Mouse (Mus musculus): ENCODE measurements around the gene Snai1. TPM values are rescaled to one million over a fixed set of nuclear protein-coding genes. Genes with fewer than 3 reads are reported as not detected.

Snai1 gene
- polyA plus RNA-seq, 1 experiment from 2014 or later: 6.3 TPM

Other genes starting within 250 kb of the Snai1 start
- gene B4galt5, start 189.0 kb upstream of the Snai1 start, polyA plus RNA-seq (2015; fragmentation: Nextera tagmentation; extraction: Ambion mirVana): 19.9 and 28.4 TPM in 2 replicates
- 21.2 and 22.1 TPM in 2 replicates for gene Slc9a8, start 116.5 kb upstream of the Snai1 start, polyA plus RNA-seq (2015; fragmentation: Nextera tagmentation; extraction: Ambion mirVana)
- 98.4 and 106 TPM in 2 replicates for gene Rnf114, start 45.5 kb upstream of the Snai1 start, polyA plus RNA-seq (2015; fragmentation: Nextera tagmentation; extraction: Ambion mirVana)
- 27.0 and 28.6 TPM in 2 replicates for gene Spata2, start 45.3 kb upstream of the Snai1 start, polyA plus RNA-seq (2015; fragmentation: Nextera tagmentation; extraction: Ambion mirVana)
- 351 and 371 TPM in 2 replicates for gene Ube2v1, start 93.9 kb downstream of the Snai1 start, polyA plus RNA-seq (2015; fragmentation: Nextera tagmentation; extraction: Ambion mirVana)
- 8.0 and 13.8 TPM in 2 replicates for gene Gm20431, start 123.3 kb downstream of the Snai1 start, polyA plus RNA-seq (2015; fragmentation: Nextera tagmentation; extraction: Ambion mirVana)
- 2.5 and 3.4 TPM in 2 replicates for gene Cebpb, start 150.7 kb downstream of the Snai1 start, polyA plus RNA-seq (2015; fragmentation: Nextera tagmentation; extraction: Ambion mirVana)
- 41.4 and 44.1 TPM in 2 replicates for gene Tmem189, start 151.6 kb downstream of the Snai1 start, polyA plus RNA-seq (2015; fragmentation: Nextera tagmentation; extraction: Ambion mirVana)

All from neural tube, embryonic 15.5 days (tissue).